Mouse (Mus musculus): ENCODE data around the gene Igsf23.
"Not testable (repeated sequence)": the region's sequence is repeated elsewhere in the genome, so short reads cannot be mapped to it uniquely, and the experiment has no call there.

Gene Igsf23

DNA sequence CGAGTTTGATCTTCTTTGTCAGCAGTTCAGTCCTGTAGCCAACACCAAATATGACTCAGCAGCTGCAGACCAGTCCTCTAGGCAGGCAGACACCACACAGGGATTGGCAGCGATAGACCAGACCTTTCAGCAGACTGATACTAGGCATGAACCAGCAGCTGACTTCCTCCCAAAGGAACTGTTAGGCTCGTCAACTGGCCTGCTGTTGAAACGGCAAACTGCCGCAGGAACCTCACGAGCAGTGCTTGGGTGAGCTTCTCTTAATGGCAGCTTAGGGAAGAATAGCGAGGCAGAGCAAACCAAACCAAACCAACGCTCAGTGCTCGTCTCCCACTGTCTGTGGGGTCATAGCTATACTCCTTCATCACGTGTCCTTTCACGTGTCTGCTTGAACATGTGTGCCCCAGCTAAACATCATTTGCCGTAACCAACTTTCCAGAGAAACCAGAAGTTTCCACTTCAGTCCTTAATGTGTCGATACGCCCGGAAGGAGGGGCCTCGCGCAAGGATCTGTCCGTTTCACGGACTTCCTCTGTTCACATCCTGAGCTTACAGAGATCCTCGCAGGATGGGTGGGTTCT, 15.3 kb downstream of the Igsf23 start:
- DNase-seq, result peak; percentile 32 to 34

- DNase-seq, result peak; percentile 51 to 69
These were observed 17.4 kb downstream of the Igsf23 start for GRCm38 (mm10) chr7:19932877-19933809.

- no peak for DNase-seq
These were observed 18.3 kb downstream of the Igsf23 start for GRCm38 (mm10) chr7:19932133-19932876.

DNA sequence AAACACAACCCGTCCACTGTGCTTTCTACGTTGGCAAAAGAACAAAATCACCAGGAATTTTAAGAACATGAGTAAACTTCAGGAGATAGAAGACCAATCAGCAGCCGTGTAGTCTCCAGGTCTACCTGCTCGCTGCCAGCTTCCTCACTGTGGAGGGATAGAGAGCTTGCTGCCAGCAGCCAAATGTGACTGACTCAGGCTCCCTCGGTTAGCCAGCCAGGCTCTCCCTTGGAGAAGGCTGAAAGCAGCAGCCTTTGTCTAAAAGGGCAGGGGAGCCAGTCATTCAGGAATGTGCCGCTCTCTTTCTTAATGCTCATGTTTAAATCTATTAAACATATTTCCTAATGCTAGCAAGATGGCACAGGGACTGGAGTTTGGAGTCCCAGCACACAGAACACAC, 20.1 kb downstream of the Igsf23 start:
- not testable (repeated sequence) for DNase-seq

DNA sequence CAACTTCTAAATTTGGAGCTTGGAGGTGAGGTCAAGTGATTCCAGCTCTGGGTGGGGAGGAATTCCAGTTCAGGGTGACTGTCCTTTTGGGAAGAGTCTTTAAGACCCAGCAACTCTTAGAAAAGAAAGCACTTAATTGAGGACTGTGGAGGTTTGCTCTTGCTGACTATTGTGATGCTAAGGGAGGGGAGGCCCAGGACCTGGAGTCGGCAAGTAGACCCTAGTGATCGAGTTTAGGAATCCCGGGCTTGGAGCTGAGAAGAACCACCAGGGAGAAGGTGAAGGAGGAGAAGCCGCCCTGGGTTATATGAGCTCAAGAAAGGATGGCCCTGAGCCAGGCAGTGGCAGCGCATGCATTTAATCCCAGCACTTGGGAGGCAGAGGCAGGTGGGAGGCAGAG, 22.1 kb downstream of the Igsf23 start:
- peak in 1 of 2 experiments; percentile 18 for DNase-seq

DNA sequence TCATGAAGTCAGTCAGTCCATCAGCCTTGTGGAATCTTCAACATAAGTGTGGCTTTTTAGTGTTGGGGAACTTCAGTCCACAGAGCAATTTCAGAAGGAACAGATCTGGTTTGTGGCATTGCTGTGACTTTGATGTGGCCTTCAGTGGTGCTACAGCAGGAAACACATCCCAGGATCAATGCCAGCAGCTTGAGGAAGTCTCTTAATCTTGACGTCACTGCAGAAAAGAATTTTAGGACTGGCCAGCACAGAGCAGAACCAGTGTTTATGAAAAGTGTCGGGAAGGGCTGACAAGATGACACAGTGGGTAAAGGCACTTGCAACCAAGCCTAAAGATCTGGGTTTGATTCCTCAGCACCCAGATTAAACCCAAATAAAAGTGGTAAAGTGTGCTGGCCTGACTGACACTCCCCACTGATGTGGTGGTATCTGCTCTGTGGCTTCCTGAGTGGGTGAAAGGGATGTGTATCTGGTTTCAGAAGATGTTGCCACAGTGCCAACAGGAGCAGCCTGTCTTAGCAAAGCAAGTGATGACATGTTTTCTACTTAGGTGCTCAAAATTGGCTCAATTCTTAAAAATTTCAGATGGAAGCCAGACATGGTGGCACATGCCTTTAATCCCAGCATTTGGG, 23.6 kb downstream of the Igsf23 start:
- DNase-seq, result peak; percentile 47 to 69

GRCm38 (mm10) chr7:19925376-19925775, 25.2 kb downstream of the Igsf23 start:
- no peak for DNase-seq

DNA sequence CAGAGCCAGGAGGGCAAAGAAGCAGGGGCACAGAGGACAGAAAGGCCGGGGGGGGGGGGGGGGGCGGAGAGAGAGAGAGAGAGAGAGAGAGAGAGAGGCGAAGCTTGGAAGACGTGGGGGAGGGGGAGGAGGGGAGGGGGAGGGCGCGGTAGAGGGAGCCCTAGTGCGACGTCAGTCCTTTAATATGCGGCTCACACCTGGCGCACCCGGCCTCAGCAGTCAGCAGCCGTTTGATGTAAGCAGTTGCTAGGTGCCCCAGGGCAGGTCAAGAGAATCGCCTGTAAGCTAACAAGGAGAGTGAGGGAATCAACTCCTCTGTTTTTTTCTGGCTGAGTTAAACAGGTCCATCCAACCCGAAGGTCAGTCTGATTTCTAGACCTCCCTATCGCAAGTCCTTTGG, 26.8 kb downstream of the Igsf23 start:
- DNase-seq, result peak; percentile 19 to 55

DNA sequence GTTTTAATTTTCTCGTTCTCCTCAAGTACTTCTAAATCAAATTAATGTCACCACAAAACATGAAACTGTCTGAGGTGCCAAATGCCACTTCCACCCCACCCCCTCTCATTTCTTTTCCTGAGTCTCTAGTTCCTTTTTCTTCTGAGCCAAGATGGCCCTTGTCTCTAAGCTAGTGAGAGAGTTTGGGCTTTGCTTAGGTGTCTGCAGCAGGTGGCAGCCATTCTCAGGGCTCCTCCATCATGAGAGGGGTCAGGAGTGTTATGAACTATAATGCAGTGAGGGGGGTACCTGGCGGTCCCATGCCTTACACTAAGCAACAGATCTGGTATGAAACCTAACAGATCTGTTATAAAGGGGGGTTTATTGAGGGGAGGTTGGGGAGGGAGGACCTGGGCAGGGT, 27.2 kb downstream of the Igsf23 start:
- DNase-seq, result no peak

DNA sequence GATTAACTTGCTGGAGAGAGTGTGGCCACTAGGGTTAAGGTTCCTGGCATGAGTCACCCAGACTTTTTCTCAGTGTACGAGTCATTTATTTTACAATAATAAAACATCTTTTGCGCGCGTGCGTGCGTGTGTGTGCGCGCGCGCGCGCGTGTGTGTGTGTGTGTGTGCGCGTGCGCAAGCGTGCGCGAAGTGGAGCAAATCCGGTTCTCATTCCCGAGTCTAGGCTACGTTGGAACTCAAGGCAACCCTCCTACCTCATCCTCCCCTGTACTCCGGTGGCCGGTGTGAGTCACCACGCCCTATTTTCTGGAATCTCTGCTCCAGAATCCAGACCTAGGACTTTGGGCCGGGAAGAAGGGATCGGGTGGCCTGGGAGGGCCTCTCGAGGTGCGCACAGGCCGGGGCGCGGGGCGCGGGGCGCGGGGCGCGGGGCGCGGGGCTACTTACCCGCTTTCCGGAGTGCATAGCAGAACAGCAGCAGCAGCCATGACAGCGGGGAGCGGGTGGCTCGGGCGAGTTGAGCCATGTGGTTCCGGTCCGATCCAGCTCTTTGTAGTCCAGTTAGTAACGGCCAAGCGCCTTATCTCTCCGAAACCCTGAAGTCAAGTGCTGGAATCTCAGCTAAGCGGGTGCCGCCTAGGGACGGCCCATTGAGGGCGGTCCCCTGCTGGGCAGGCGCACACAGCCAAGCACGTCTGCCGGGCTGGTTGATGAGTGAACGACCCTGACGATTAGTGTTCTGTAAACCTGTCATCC, 29.9 kb downstream of the Igsf23 start, which contains the start of gene Pvr:
TSS of gene Pvr (minus strand) at position 655 of the 756 bp plus-strand sequence.
- peak; percentile 87 to 90 for DNase-seq

DNA sequence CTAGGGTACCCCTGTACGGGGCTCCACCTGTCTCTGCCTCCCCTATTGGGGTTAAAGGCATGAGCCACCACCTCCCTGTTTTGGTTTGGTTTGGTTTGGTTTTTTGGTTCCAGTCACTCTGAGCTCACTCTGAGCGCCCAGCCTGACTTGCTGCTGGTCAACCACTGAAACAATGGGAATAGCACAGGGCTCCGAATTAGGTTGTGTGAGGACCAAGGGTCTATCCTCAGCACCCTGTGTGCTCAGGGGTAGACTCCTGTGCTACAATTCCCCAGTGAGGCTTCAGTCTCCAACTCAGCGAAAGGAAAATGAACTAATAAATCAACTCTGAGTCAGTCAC, 30.4 kb downstream of the Igsf23 start:
- no peak for DNase-seq

DNA sequence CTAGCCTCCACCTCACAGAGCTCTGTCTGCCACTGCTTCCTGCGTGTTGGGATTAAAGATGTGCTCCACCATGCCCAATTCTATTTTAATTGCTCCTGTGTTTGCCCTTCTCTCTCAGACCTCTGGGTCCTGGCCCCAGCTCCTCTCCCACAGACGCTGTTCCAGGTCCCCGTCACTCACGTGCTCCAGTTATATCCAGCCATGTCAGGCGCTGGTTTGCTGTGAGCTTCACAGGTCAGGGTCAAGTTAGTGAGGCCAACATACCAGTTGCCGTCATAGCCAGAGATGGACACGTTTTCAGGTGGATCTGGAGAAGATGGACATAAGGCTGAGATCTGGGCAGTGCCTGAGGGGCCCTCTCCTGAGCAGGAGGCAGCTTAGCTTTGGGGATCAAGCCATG, 36.0 kb downstream of the Igsf23 start:
- DNase-seq, result no peak

- DNase-seq, result no peak
These were observed 38.6 kb downstream of the Igsf23 start for GRCm38 (mm10) chr7:19911695-19912524.

GRCm38 (mm10) chr7:19911292-19911658, 39.3 kb downstream of the Igsf23 start:
- DNase-seq, result no peak

DNA sequence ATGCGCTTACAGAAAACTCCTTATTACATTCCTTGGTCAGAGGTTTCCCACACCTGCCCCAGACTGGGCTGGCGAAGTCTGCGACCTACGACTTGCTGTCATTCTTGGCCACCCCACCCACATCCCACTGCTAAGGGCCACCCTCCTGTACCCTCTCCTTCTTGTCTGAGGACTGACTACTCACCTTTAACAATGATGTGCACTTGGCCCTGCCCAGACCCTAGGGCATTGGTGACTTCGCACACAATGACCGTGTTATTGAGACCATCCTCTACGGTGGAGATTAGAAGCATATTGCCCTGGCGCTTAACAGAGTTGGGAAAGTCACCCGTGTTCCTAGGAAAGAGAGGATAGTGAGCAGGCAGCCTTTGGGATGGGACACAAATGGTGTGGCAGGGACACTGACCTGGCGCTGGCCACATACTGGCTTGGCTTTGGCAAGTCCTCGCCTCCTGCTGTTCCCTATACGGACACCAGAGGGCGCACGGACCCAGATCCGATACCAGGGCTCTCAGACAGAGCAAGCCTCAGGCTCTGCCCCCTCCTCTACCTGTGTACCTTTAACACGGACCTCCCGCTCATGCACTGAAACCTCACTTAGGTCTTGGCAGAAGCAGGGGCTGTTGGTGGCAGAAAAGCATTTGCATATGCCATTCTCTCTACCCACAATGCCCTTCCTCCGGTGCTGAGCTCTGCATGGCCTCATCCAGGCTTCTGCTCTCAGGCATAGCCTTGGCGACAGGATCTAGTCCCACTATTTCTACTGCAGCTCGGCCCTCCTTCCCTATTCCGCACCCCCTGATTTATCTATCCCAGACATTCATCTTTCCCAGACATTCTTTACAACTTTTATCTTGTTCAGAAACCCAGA, 39.9 kb downstream of the Igsf23 start:
- peak; percentile 82 to 93 for DNase-seq

DNA sequence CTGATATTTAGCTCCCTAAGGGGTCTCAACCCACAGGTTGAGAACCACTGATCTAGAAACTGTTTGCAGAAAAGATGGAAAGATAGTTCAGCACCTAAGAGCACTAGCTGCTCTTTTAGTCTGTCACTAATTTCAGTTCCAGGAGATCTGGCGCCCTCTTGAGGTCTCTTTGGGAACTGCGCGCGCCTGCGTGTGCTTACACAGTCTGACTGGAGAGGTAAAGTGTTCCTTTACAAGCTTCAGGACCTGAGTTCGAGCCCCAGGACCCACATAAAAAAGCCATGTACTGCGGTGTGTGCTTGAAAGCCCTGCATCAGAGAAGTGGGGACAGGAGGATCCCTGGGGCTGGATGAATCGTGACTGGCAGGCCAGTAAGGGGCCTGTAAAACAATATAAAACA, 60.7 kb downstream of the Igsf23 start:
- peak; percentile 29 to 80 for DNase-seq

- DNase-seq, result no peak
These were observed 62.7 kb downstream of the Igsf23 start, which contains the start of gene Ceacam19 for GRCm38 (mm10) chr7:19887849-19888248. TSS of gene Ceacam19 (minus strand) at chr7:19887965.
